Mouse (Mus musculus) lung, adult 2 months (tissue): Measurements from ENCODE around the gene Fam161a.

Experiments used
- CTCF ChIP-seq: fragments of 200-500 bp; IDR thresholded peaks from 2 replicates; pipeline ENCODE4 v1.5.1; 2011; ENCODE audit warnings: mild to moderate bottlenecking, low read length, control low read depth; ENCODE audit not compliant: insufficient read depth
- POLR2A ChIP-seq: fragments of 200-500 bp; IDR thresholded peaks from 2 replicates; pipeline ENCODE4 v1.6.1; 2011; ENCODE audit warnings: low read depth, mild to moderate bottlenecking, control low read depth, low read length, borderline replicate concordance; ENCODE audit errors: extremely low read depth

- TF ChIP-seq POLR2A (no peak), CTCF (no peak)
These were observed 49.4 kb upstream of the Fam161a start for GRCm38 (mm10) chr11:22957791-22958374.
